Mouse (Mus musculus) small intestine, adult 2 months (tissue): ENCODE measurements around the gene Lif.
A peak's percentile ranks its signal among the peaks of the same experiment; 100 is the strongest.

ENCODE experiments used
- CTCF ChIP-seq: fragments of 200-500 bp; IDR thresholded peaks from 2 replicates; pipeline ENCODE4 v1.5.1; 2012; ENCODE audit warnings: low read depth, mild to moderate bottlenecking, control low read depth, inconsistent platforms, low read length, moderate library complexity, mixed read lengths; ENCODE audit not compliant: insufficient replicate concordance, insufficient read length; ENCODE audit errors: extremely low read depth
- POLR2A ChIP-seq: fragments of 200-500 bp; IDR thresholded peaks from 2 replicates; pipeline ENCODE4 v1.6.1; 2012; ENCODE audit warnings: low read depth, mild to moderate bottlenecking, control low read depth, inconsistent platforms, low read length, moderate library complexity

- peak; percentile 99 for TF ChIP-seq CTCF
- no peak for TF ChIP-seq POLR2A
Measured at GRCm38 (mm10) chr11:4258657-4259082, 1.3 kb downstream of the Lif start.
